ENCODE assay signal across 15 mouse cellular contexts in the genomic region with DNA sequence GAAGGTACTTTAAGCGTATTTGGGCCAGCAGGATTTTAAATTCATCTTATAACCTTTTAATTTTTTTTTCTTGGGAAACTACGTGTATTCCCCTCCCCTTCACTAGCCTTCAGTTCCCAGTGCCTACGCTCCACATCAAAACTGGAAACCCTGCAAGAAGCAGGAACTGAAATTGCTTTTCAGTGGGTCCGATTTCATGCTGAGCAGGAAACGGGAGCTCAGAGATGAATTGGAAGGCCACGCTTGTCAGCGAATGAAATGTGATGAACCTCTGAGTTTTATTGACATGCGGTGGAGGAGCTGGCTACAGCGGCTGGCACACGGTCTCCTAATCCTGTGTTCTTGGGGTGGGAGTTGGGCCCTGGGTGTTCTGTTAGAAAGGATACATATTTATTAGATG.
A peak's percentile ranks its signal among the peaks of the same experiment; 100 is the strongest.
DNase-seq lines count a peak whose midpoint lies in the region; ATAC-seq lines count a peak whose summit lies in the region.
"Had no signal": no experiment of that assay in that cellular context is flagged by ENCODE, and none has a peak within 500 bp of the region (broad histone marks: within the 10 kb centered on the region; RNA-seq: fewer than 3 reads in every experiment).

No protein-coding gene starts in this region.

- no peak overlapping the region for H3K27ac ChIP-seq in midbrain, embryonic 10.5 days (replicated peaks)
- H3K27ac ChIP-seq in midbrain, embryonic 11.5 days (ENCODE audit: low read depth, low read length), result no peak overlapping the region
- H3K27ac ChIP-seq in embryonic facial prominence, embryonic 12.5 days, result no peak overlapping the region
- no peak overlapping the region for H3K27ac ChIP-seq in neural tube, embryonic 15.5 days (replicated peaks)
- H3K27ac ChIP-seq: forebrain, embryonic 13.5 days; heart, embryonic 10.5 days; lung, embryonic 15.5 days had no signal

- H3K4me3 ChIP-seq in midbrain, embryonic 10.5 days, result no peak overlapping the region
- no peak overlapping the region for H3K4me3 ChIP-seq in midbrain, embryonic 11.5 days (ENCODE audit: low read depth, low read length)
- H3K4me3 ChIP-seq in embryonic facial prominence, embryonic 12.5 days, result no peak overlapping the region
- no peak overlapping the region for H3K4me3 ChIP-seq in neural tube, embryonic 15.5 days (replicated peaks)
- H3K4me3 ChIP-seq: forebrain, embryonic 13.5 days; heart, embryonic 10.5 days; lung, embryonic 15.5 days had no signal

- H3K9ac ChIP-seq in midbrain, embryonic 11.5 days (ENCODE audit: low read length), result no peak overlapping the region
- H3K9ac ChIP-seq in embryonic facial prominence, embryonic 12.5 days, result no peak overlapping the region
- no peak overlapping the region for H3K9ac ChIP-seq in neural tube, embryonic 15.5 days (replicated peaks)
- H3K9ac ChIP-seq: forebrain, embryonic 13.5 days; lung, embryonic 15.5 days had no signal

- DNase-seq in midbrain, embryonic 10.5 days (ENCODE audit: low spot score), result peak; percentile 15
- DNase-seq in midbrain, embryonic 11.5 days (ENCODE audit: low spot score, missing footprints), result no peak
- peak; percentile 47 for DNase-seq in mesoderm, embryonic 11.5 days (ENCODE audit: low read depth, low spot score)
- no peak for DNase-seq in natural killer cell, adult 2 months (ENCODE audit: low spot score in 2 of 2)
- no peak for DNase-seq in urinary bladder, postnatal 4 days (ENCODE audit: low spot score in 2 of 2)
- DNase-seq: adrenal gland, postnatal 36 days; thymus, adult 18-20 months had no signal

- WGBS in midbrain, embryonic 10.5 days, result 61% methylated on average over 10 of the region's 10 CpGs
- WGBS in midbrain, embryonic 11.5 days, result 38% methylated on average over 10 of the region's 10 CpGs
- WGBS in embryonic facial prominence, embryonic 12.5 days, result 25% methylated on average over 10 of the region's 10 CpGs
- 20% methylated on average over 10 of the region's 10 CpGs for WGBS in neural tube, embryonic 15.5 days

- no peak overlapping the region for H3K4me2 ChIP-seq in midbrain, embryonic 11.5 days
- H3K4me2 ChIP-seq in embryonic facial prominence, embryonic 12.5 days (replicated peaks), result 0 out of 2 replicates have a peak overlapping the region, but pooled peaks have one; percentile 7
- H3K4me2 ChIP-seq in neural tube, embryonic 15.5 days, result peak overlapping the region; percentile 25
- H3K4me2 ChIP-seq: forebrain, embryonic 13.5 days; liver, embryonic 11.5 days; lung, embryonic 15.5 days had no signal

- H3K36me3 ChIP-seq in midbrain, embryonic 10.5 days, result no peaks in the 10 kb centered on the region
- no peaks in the 10 kb centered on the region for H3K36me3 ChIP-seq in midbrain, embryonic 11.5 days (ENCODE audit: control insufficient read depth, insufficient read depth, low read length)
- no peaks in the 10 kb centered on the region for H3K36me3 ChIP-seq in embryonic facial prominence, embryonic 12.5 days
- no peaks in the 10 kb centered on the region for H3K36me3 ChIP-seq in neural tube, embryonic 15.5 days
- H3K36me3 ChIP-seq: heart, embryonic 10.5 days; lung, embryonic 15.5 days had no signal

- H3K9me3 ChIP-seq in midbrain, embryonic 10.5 days (replicated peaks), result no peaks in the 10 kb centered on the region
- no peaks in the 10 kb centered on the region for H3K9me3 ChIP-seq in midbrain, embryonic 11.5 days (ENCODE audit: control insufficient read depth, low read length)
- no peaks in the 10 kb centered on the region for H3K9me3 ChIP-seq in embryonic facial prominence, embryonic 12.5 days
- no peaks in the 10 kb centered on the region for H3K9me3 ChIP-seq in neural tube, embryonic 15.5 days (replicated peaks)
- H3K9me3 ChIP-seq: forebrain, embryonic 13.5 days; heart, embryonic 10.5 days; lung, embryonic 15.5 days had no signal

- H3K4me1 ChIP-seq in midbrain, embryonic 10.5 days, result peaks cover 11% of the 10 kb centered on the region
- H3K4me1 ChIP-seq in midbrain, embryonic 11.5 days (ENCODE audit: control insufficient read depth, insufficient read depth, low read length), result peaks cover 3% of the 10 kb centered on the region; the same call in 1 of the 2 replicates
- H3K4me1 ChIP-seq in embryonic facial prominence, embryonic 12.5 days, result no peaks in the 10 kb centered on the region
- H3K4me1 ChIP-seq in neural tube, embryonic 15.5 days, result peaks cover 8% of the 10 kb centered on the region
- H3K4me1 ChIP-seq: forebrain, embryonic 13.5 days; heart, embryonic 10.5 days; lung, embryonic 15.5 days had no signal

- ATAC-seq in midbrain, embryonic 11.5 days (ENCODE audit: low FRiP score), result no peak
- ATAC-seq in embryonic facial prominence, embryonic 12.5 days (ENCODE audit: insufficient number of reproducible peaks, insufficient read depth, low FRiP score, low TSS enrichment), result no peak
- ATAC-seq in neural tube, embryonic 15.5 days (ENCODE audit: low FRiP score), result no peak
- no peak for ATAC-seq in megakaryocyte-erythroid progenitor cell, adult 5-6 weeks (replicated peaks; ENCODE audit: low FRiP score, low TSS enrichment, poor library complexity, severe bottlenecking)
- ATAC-seq: forebrain, embryonic 13.5 days; intestine, postnatal 0 days had no signal

- H3K27me3 ChIP-seq in midbrain, embryonic 10.5 days (ENCODE audit: low read depth, poor library complexity, severe bottlenecking), result no peaks in the 10 kb centered on the region
- no peaks in the 10 kb centered on the region for H3K27me3 ChIP-seq in midbrain, embryonic 11.5 days (ENCODE audit: control insufficient read depth, insufficient read depth, low read length)
- H3K27me3 ChIP-seq in embryonic facial prominence, embryonic 12.5 days, result no peaks in the 10 kb centered on the region
- no peaks in the 10 kb centered on the region for H3K27me3 ChIP-seq in neural tube, embryonic 15.5 days (replicated peaks)
- H3K27me3 ChIP-seq: forebrain, embryonic 13.5 days; lung, embryonic 15.5 days had no signal

Comparison
In these comparisons a context has a peak if more than half of its experiments do, and no peak if none do; other contexts are left out.
1. DNase-seq: peak in midbrain, embryonic 10.5 days (single experiment) and mesoderm, embryonic 11.5 days (single experiment); none in midbrain, embryonic 11.5 days (single experiment), natural killer cell, adult 2 months (0 of 2) and urinary bladder, postnatal 4 days (0 of 2).